Mouse (Mus musculus): Measurements from ENCODE around the gene Ces1f.
"Not testable (repeated sequence)": the region's sequence is repeated elsewhere in the genome, so short reads cannot be mapped to it uniquely, and the experiment has no call there.

The Ces1f gene

GRCm38 (mm10) chr8:93279556-93279955, at the start of gene Ces1f:
TSS of gene Ces1f (minus strand) at chr8:93279747.
- DNase-seq (ENCODE audit: low spot score in 2 of 2), result no peak

GRCm38 (mm10) chr8:93325123-93325522, 45.6 kb upstream of the Ces1f start:
- DNase-seq (ENCODE audit: low spot score in 2 of 2), result no peak

- no peak for DNase-seq (ENCODE audit: low spot score in 2 of 2)
These were observed 37.5 kb upstream of the Ces1f start for GRCm38 (mm10) chr8:93317031-93317430.

- DNase-seq (ENCODE audit: low spot score in 2 of 2), result no peak
These were observed 36.0 kb upstream of the Ces1f start for GRCm38 (mm10) chr8:93315557-93315956.

- no peak for DNase-seq (ENCODE audit: low spot score in 2 of 2)
These were observed 4.3 kb upstream of the Ces1f start for GRCm38 (mm10) chr8:93283896-93284295.

GRCm38 (mm10) chr8:93282349-93282748, 2.8 kb upstream of the Ces1f start:
- DNase-seq (ENCODE audit: low spot score in 2 of 2), result no peak

- DNase-seq (ENCODE audit: low spot score in 2 of 2), result no peak
These were observed 1.3 kb downstream of the Ces1f start for GRCm38 (mm10) chr8:93278176-93278805.

GRCm38 (mm10) chr8:93274609-93275008, 4.9 kb downstream of the Ces1f start:
- no peak for DNase-seq (ENCODE audit: low spot score in 2 of 2)

GRCm38 (mm10) chr8:93273321-93273720, 6.2 kb downstream of the Ces1f start:
- DNase-seq (ENCODE audit: low spot score in 2 of 2), result no peak

- DNase-seq (ENCODE audit: low spot score in 2 of 2), result no peak
These were observed 6.9 kb downstream of the Ces1f start for GRCm38 (mm10) chr8:93272686-93273085.

GRCm38 (mm10) chr8:93261436-93261835, 18.1 kb downstream of the Ces1f start:
- DNase-seq (ENCODE audit: low spot score in 2 of 2), result no peak

GRCm38 (mm10) chr8:93252400-93252925, 27.1 kb downstream of the Ces1f start:
- no peak for DNase-seq (ENCODE audit: low spot score in 2 of 2)

GRCm38 (mm10) chr8:93246057-93246456, 33.5 kb downstream of the Ces1f start:
- DNase-seq (ENCODE audit: low spot score in 2 of 2), result no peak

- DNase-seq (ENCODE audit: low spot score in 2 of 2), result no peak
These were observed 39.7 kb downstream of the Ces1f start for GRCm38 (mm10) chr8:93239884-93240283.

GRCm38 (mm10) chr8:93235681-93236080, 43.9 kb downstream of the Ces1f start:
- DNase-seq (ENCODE audit: low spot score in 2 of 2), result no peak

GRCm38 (mm10) chr8:93234706-93235105, 44.8 kb downstream of the Ces1f start:
- no peak for DNase-seq (ENCODE audit: low spot score in 2 of 2)

GRCm38 (mm10) chr8:93234068-93234467, 45.5 kb downstream of the Ces1f start:
- no peak for DNase-seq (ENCODE audit: low spot score in 2 of 2)

GRCm38 (mm10) chr8:93229446-93229845, 50.1 kb downstream of the Ces1f start, which contains the start of gene Ces1e:
TSS of gene Ces1e (minus strand) at chr8:93229619.
- no peak for DNase-seq (ENCODE audit: low spot score in 2 of 2)

- DNase-seq (ENCODE audit: low spot score in 2 of 2), result no peak
These were observed 50.7 kb downstream of the Ces1f start for GRCm38 (mm10) chr8:93228673-93229370.

GRCm38 (mm10) chr8:93226471-93226870, 53.1 kb downstream of the Ces1f start:
- DNase-seq (ENCODE audit: low spot score in 2 of 2), result not testable (repeated sequence)

- DNase-seq (ENCODE audit: low spot score in 2 of 2), result no peak
These were observed 57.7 kb downstream of the Ces1f start for GRCm38 (mm10) chr8:93221896-93222295.

GRCm38 (mm10) chr8:93217867-93218266, 61.7 kb downstream of the Ces1f start:
- DNase-seq (ENCODE audit: low spot score in 2 of 2), result no peak

- no peak for DNase-seq (ENCODE audit: low spot score in 2 of 2)
These were observed 62.2 kb downstream of the Ces1f start for GRCm38 (mm10) chr8:93217375-93217774.

All from thymus, postnatal 10 days (tissue).